Mouse (Mus musculus) thymus, adult 2 months (tissue): ENCODE measurements around the gene Capn7. TPM values are rescaled to one million over a fixed set of nuclear protein-coding genes. Genes with fewer than 3 reads are reported as not detected.

Experiments used
- DNase-seq: peaks from one replicate; pipeline ENCODE4 v3.0.0; 2021
- H3K27ac ChIP-seq: fragments of 200-500 bp; 2 replicates; pipeline ENCODE4 v1.5.1; 2012; ENCODE audit warnings: low read length, control low read depth; ENCODE audit not compliant: control insufficient read depth, insufficient read depth
- H3K27me3 ChIP-seq: fragments of 200-500 bp; 2 replicates; pipeline ENCODE4 v1.6.1; 2012; ENCODE audit warnings: mild to moderate bottlenecking, low read length, moderate library complexity, mixed read lengths; ENCODE audit not compliant: control insufficient read depth, insufficient read depth
- H3K36me3 ChIP-seq: fragments of 200-500 bp; 2 replicates; pipeline ENCODE4 v1.6.1; 2012; ENCODE audit warnings: mild to moderate bottlenecking, low read length, moderate library complexity; ENCODE audit not compliant: control insufficient read depth, insufficient read depth
- H3K4me1 ChIP-seq: fragments of 200-500 bp; replicated peaks from 2 replicates; pipeline ENCODE4 v1.6.1; 2012; ENCODE audit warnings: low read length; ENCODE audit not compliant: control insufficient read depth, insufficient read depth
- H3K4me3 ChIP-seq: fragments of 200-500 bp; 2 replicates; pipeline ENCODE4 v1.5.1; 2012; ENCODE audit warnings: mild to moderate bottlenecking, low read length, control low read depth, moderate library complexity; ENCODE audit not compliant: control insufficient read depth, insufficient read depth
- CTCF ChIP-seq: fragments of 200-500 bp; IDR thresholded peaks from 2 replicates; pipeline ENCODE4 v1.5.1; 2012; ENCODE audit warnings: mild to moderate bottlenecking, control low read depth, low read length, moderate library complexity, borderline replicate concordance; ENCODE audit not compliant: control insufficient read depth, poor library complexity, insufficient read depth; ENCODE audit errors: extremely low read depth
- POLR2A ChIP-seq: fragments of 200-500 bp; IDR thresholded peaks from 2 replicates; pipeline ENCODE4 v1.6.1; 2012; ENCODE audit warnings: mild to moderate bottlenecking, low read length, control low read depth, moderate library complexity; ENCODE audit not compliant: control insufficient read depth, poor library complexity, insufficient read depth; ENCODE audit errors: extremely low read depth
- WGBS: fragments of 180-500 bp; shearing (Covaris S2); methylation state at CpG from one replicate; pipeline ENCODE4 v1.1.7; 2018; 5-methylcytosine and 5-hydroxymethylcytosine counted together
- polyA plus RNA-seq: library from polyadenylated mRNA; depleted of rRNA; stranded (reverse); fragments of >200 nt; gene quantifications from 2 replicates; pipeline ENCODE4 v1.2.3, GENCODE M21; 2012

The Capn7 gene
- polyA plus RNA-seq, 1 experiment, result 24.2 TPM

DNA sequence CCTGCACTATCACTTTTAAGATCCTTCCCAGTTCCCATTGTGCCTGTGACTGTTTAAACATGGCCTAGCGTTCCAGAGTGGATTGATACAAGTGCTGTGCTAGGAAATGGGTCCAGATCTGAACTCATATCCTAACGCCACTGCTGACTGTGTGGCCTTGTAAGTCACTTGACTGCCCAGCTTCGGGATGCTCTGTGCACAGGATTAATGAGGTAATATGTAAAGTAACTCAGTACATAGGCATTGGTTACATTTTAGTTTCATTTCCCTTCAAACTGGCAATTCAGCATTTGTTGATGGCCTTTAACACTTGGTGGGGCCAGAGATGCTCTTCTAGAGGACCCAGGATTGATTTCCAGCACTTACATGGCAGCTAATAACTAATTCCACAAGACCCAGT lies 39.9 kb downstream of the Capn7 start:
- Histone ChIP-seq H3K4me1 (no peaks in the 10 kb centered on the region), H3K27ac (no peak overlapping the region), H3K4me3 (no peak overlapping the region), H3K27me3 (no peaks in the 10 kb centered on the region), H3K36me3 (peaks cover 29% of the 10 kb centered on the region)
- 92% methylated on average over 3 of the region's 3 CpGs for WGBS
- DNase-seq, result no peak
- TF ChIP-seq POLR2A (no peak), CTCF (no peak)

- no peak overlapping the region for H3K4me3 ChIP-seq
- 95% methylated on average over 8 of the region's 8 CpGs for WGBS
- no peaks in the 10 kb centered on the region for H3K36me3 ChIP-seq
- DNase-seq, result no peak
- H3K27me3 ChIP-seq, result no peaks in the 10 kb centered on the region
- peaks cover 3% of the 10 kb centered on the region; the same call in 1 of the 2 replicates for H3K4me1 ChIP-seq
- no peak for TF ChIP-seq CTCF
- no peak for TF ChIP-seq POLR2A
- no peak overlapping the region for H3K27ac ChIP-seq
Observed at GRCm38 (mm10) chr14:31382276-31382675, 45.8 kb downstream of the Capn7 start.

DNA sequence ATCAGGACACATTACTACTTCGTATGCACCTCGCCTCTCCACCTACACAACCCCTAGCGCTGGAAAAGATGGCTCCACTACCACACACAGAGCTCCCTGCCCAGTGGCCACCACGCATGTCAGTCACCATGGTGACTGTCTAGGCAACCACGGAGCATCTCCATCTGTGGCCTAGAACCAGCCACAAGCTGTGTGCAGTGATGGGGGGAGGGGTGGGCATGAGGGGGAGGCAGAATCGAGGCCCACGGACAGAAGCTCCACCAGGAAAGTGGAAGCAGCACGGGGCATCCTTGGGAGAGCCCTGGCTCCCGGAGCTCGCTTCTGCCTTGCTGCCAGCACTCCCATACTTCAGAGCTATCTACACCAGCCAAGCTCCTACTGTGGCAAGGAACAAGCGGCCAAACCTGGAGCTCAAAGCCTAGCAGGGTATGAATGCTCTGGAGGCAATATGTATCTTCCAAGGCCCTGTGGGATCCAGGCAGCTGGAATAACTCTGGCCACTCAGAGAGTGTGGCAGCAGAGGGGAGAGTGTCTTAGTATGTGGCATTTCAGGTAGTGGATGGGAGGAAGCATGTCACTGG lies 47.1 kb downstream of the Capn7 start:
- no peak overlapping the region for H3K27ac ChIP-seq
- H3K36me3 ChIP-seq, result no peaks in the 10 kb centered on the region
- H3K27me3 ChIP-seq, result no peaks in the 10 kb centered on the region
- no peak overlapping the region for H3K4me3 ChIP-seq
- peaks cover 13% of the 10 kb centered on the region for H3K4me1 ChIP-seq
- 87% methylated on average over 11 of the region's 11 CpGs for WGBS
- no peak for TF ChIP-seq CTCF
- TF ChIP-seq POLR2A, result no peak
- DNase-seq, result no peak

DNA sequence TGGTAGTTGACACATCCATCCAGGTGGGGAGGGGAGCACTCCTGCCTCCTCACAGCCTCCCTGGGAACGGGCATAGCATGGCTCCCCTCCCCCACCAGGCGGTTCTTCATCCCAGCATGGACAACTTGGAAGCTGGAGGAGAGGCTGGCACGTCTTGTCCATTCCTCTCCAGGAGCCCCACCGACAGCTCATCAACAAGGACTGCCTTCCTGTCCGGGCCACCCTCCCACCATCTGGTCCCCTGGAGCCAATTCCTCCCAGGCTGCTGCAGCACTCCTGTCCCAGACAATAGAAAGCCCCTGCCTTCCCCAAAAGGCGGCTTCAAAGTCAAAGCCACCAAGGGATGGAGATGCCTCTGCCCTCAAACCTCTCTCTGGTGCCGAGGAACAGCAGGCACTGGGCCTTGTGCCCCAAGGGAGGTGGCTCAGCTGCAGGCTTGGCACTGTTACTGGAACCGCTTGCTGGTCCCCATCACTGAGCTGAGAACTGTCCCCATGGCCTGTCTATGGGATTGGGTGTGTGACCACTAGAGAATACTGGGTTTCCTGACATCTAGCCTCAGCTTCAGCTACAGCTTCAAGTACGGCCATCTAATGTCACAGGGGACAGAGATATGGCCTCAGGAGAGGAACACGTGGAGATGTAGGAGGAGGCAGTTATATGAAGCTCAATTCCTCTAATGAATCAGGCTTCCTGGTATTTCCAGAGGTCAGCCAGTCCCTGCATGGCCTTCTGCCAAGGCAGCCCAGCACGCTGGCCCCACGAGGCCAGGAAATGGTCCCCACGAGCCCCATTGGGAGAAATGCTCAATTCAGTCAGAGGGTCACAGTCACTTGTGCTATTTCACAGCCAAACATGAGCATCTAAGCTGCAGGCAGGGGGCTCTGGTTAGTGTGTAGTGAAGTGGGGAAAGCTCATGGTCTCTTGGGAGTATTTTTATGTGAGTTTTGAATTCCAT lies 48.2 kb downstream of the Capn7 start:
- H3K36me3 ChIP-seq, result no peaks in the 10 kb centered on the region
- DNase-seq, result no peak
- no peaks in the 10 kb centered on the region for H3K27me3 ChIP-seq
- H3K4me3 ChIP-seq, result no peak overlapping the region
- H3K4me1 ChIP-seq, result peaks cover 17% of the 10 kb centered on the region
- no peak for TF ChIP-seq POLR2A
- TF ChIP-seq CTCF, result no peak
- no peak overlapping the region for H3K27ac ChIP-seq
- WGBS, result 92% methylated on average over 13 of the region's 13 CpGs

DNA sequence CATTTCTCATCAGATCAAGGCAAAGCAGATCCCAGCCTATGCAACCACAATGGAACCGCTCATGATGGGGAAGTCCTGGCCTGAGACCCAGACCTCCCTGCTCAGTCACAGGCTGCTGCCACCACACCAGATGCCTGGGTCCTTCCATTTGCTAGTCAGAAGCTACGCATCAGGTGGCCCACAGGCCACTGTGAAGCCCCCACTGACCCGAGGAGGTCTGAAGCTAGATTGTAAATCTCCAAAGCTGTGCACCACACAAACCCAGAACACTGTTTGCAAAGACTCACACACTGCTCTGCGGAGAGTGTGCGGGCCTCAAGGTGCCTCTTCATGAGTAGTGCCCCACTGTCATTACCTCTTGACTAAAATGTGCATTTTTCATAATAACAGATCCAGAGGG lies 49.0 kb downstream of the Capn7 start:
- Histone ChIP-seq H3K4me3 (no peak overlapping the region), H3K4me1 (peaks cover 19% of the 10 kb centered on the region), H3K27me3 (no peaks in the 10 kb centered on the region), H3K36me3 (no peaks in the 10 kb centered on the region), H3K27ac (no peak overlapping the region)
- 95% methylated on average over 5 of the region's 5 CpGs for WGBS
- TF ChIP-seq CTCF (no peak), POLR2A (no peak)
- no peak for DNase-seq

DNA sequence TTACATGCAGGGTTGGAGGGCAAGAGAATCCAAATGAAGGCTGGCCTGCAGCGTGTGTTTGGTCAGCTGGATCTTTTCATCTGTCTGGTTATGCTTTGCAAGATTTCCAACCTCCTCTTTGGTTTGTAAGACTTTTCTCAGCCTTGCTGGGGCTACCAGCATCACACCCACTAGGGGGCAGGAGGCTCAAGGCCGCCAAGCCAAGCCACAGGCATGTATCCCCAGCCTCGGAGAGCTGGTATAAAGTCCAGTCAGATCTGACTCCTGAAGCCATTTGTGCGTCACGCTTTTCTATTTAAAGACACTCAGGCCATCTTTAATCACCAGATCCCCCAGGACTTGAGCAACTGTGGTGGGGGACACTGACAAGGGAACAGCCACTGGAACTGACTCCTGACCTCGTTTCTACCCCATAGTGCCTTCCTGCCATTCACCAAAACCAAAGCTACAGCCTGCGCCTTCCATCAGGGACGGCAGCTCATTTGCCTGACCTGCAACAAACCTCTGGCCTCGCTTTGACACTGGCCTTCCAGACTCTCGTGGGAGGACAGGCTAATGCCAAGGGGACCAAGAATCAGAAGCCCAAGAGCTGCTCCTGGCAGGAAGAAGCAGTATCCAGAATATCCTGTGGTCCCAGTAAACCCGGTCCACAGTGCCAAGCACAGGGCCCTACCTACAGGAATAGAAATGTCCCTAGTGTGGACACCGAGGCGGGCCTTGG lies 49.7 kb downstream of the Capn7 start:
- no peaks in the 10 kb centered on the region for H3K36me3 ChIP-seq
- H3K27me3 ChIP-seq, result no peaks in the 10 kb centered on the region
- no peak for TF ChIP-seq POLR2A
- peak; percentile 71; the same call in 1 of the 2 replicates for TF ChIP-seq CTCF
- DNase-seq, result peak; percentile 76
- H3K4me3 ChIP-seq, result no peak overlapping the region
- WGBS, result 67% methylated on average over 13 of the region's 13 CpGs
- no peak overlapping the region for H3K27ac ChIP-seq
- H3K4me1 ChIP-seq, result peaks cover 19% of the 10 kb centered on the region
